Mouse (Mus musculus) gonadal fat pad, adult 2 months (tissue): ENCODE results near the gene Ccdc13. TPM values are rescaled to one million over a fixed set of nuclear protein-coding genes. Genes with fewer than 3 reads are reported as not detected.

Experiments used
- DNase-seq: peaks from one replicate; pipeline ENCODE4 v3.0.0-alpha.2; 2012; ENCODE audit warnings: low read depth
- polyA plus RNA-seq: library from polyadenylated mRNA; depleted of rRNA; stranded (reverse); fragments of >200 nt; gene quantifications from 2 replicates; pipeline ENCODE4 v1.2.3, GENCODE M21; 2012; rRNA removed

The Ccdc13 gene
- 1.0 and 1.7 TPM in 2 replicates for polyA plus RNA-seq

- DNase-seq = no peak
These were observed at the start of gene Ccdc13 for GRCm38 (mm10) chr9:121838829-121839621. Gene Ccdc13, minus strand, starts transcription at chr9:121839461.

GRCm38 (mm10) chr9:121882015-121882457, 42.8 kb upstream of the Ccdc13 start:
- DNase-seq = no peak

- no peak for DNase-seq
These were observed 42.0 kb upstream of the Ccdc13 start for GRCm38 (mm10) chr9:121881301-121881700.

GRCm38 (mm10) chr9:121880840-121881239, 41.6 kb upstream of the Ccdc13 start:
- no peak for DNase-seq

- no peak for DNase-seq
These were observed 37.9 kb upstream of the Ccdc13 start for GRCm38 (mm10) chr9:121877052-121877740.

GRCm38 (mm10) chr9:121873578-121873977, 34.3 kb upstream of the Ccdc13 start:
- DNase-seq = no peak

GRCm38 (mm10) chr9:121872062-121872683, 32.9 kb upstream of the Ccdc13 start:
- DNase-seq = no peak

- DNase-seq = no peak
These were observed 30.8 kb upstream of the Ccdc13 start for GRCm38 (mm10) chr9:121869973-121870515.

- DNase-seq = no peak
These were observed 30.2 kb upstream of the Ccdc13 start for GRCm38 (mm10) chr9:121869432-121869831.

GRCm38 (mm10) chr9:121868236-121868635, 29.0 kb upstream of the Ccdc13 start:
- DNase-seq = no peak

GRCm38 (mm10) chr9:121867632-121868031, 28.4 kb upstream of the Ccdc13 start:
- no peak for DNase-seq

GRCm38 (mm10) chr9:121865425-121866008, 26.3 kb upstream of the Ccdc13 start:
- no peak for DNase-seq

GRCm38 (mm10) chr9:121864837-121865236, 25.6 kb upstream of the Ccdc13 start:
- no peak for DNase-seq

- no peak for DNase-seq
These were observed 21.7 kb upstream of the Ccdc13 start for GRCm38 (mm10) chr9:121860921-121861320.

GRCm38 (mm10) chr9:121859345-121859744, 20.1 kb upstream of the Ccdc13 start:
- no peak for DNase-seq

GRCm38 (mm10) chr9:121858153-121858488, 18.9 kb upstream of the Ccdc13 start, which contains the start of gene Higd1a:
Gene Higd1a, minus strand, starts transcription at chr9:121858362.
- no peak for DNase-seq

GRCm38 (mm10) chr9:121857474-121858152, 18.4 kb upstream of the Ccdc13 start:
- DNase-seq = peak; percentile 62

GRCm38 (mm10) chr9:121856649-121857416, 17.6 kb upstream of the Ccdc13 start:
- DNase-seq = no peak

- DNase-seq = no peak
These were observed 15.0 kb upstream of the Ccdc13 start for GRCm38 (mm10) chr9:121854246-121854645.

- DNase-seq = no peak
These were observed 8.6 kb upstream of the Ccdc13 start for GRCm38 (mm10) chr9:121847842-121848241.

- no peak for DNase-seq
These were observed 7.9 kb upstream of the Ccdc13 start for GRCm38 (mm10) chr9:121847138-121847537.
